Mouse (Mus musculus): Measurements from ENCODE around the gene Gm10337. TPM values are rescaled to one million over a fixed set of nuclear protein-coding genes. Genes with fewer than 3 reads are reported as not detected.

Gm10337 gene
- polyA plus RNA-seq, 1 experiment from 2014 or later: not detected

DNA sequence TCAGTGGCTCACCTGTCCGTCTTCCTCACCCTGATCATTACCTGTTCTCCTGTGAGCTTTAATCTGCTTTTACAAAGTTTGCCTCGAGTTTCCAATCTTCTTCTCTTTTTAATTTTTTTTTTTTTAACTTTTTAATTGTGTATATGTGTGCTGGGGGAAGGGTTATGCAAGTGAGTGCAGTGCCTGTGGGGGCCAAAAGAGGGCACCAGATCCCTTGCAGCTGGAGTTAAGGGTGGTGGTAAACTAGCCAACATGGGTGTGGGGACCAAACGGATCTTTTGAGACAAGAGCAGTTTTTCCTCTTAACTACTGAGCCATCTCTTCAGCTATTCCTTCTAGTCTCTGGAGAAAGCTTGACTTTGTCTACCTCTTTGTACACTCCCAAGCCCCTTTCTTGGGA is 24.4 kb downstream of the Gm10337 start:
- H3K9me3 ChIP-seq: no peaks in the 10 kb centered on the region
- no peak overlapping the region for H3K4me2 ChIP-seq
- no peak overlapping the region for H3K27ac ChIP-seq
- no peaks in the 10 kb centered on the region for H3K4me1 ChIP-seq (replicated peaks)
- no peaks in the 10 kb centered on the region for H3K27me3 ChIP-seq
- H3K4me3 ChIP-seq (replicated peaks): no peak overlapping the region
- H3K36me3 ChIP-seq: peaks cover 73% of the 10 kb centered on the region
- 75% methylated on average over 3 of the region's 3 CpGs for WGBS
- ATAC-seq (ENCODE audit: insufficient number of reproducible peaks, insufficient read depth, low FRiP score, low TSS enrichment, low read depth): no peak
- no peak overlapping the region for H3K9ac ChIP-seq (replicated peaks)

DNA sequence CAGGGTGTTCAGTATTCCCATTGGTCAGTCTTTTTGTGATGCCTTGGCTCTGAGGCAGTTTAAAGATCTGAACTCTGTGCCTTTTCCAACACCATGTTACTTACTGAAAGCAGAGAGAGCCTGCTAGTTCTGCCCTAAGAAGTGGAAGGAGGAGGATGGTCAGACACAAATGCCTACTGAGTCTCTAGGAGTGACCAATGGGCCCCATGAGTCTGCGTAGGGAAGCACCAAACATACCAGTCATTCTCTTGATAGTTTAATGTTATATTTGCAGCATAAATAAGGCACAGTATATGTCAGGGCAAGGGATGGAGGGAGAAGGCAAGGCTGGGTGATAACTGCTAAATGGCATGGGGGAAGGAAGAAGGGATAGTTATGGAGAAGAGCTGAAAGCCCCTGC is 24.9 kb downstream of the Gm10337 start:
- WGBS: 96% methylated on average over 1 of the region's 1 CpGs

GRCm38 (mm10) chr15:102530566-102530965 is 27.0 kb downstream of the Gm10337 start:
- Histone ChIP-seq H3K9ac (replicated peaks) (0 out of 2 replicates have a peak overlapping the region, but pooled peaks have one; percentile 12), H3K36me3 (peaks cover 84% of the 10 kb centered on the region), H3K27me3 (no peaks in the 10 kb centered on the region), H3K4me2 (no peak overlapping the region), H3K9me3 (no peaks in the 10 kb centered on the region), H3K27ac (no peak overlapping the region), H3K4me1 (replicated peaks) (no peaks in the 10 kb centered on the region), H3K4me3 (replicated peaks) (no peak overlapping the region)
- no peak for ATAC-seq (ENCODE audit: insufficient number of reproducible peaks, insufficient read depth, low FRiP score, low TSS enrichment, low read depth)
- WGBS: 83% methylated on average over 4 of the region's 4 CpGs

More for the DNA sequence above, 24.9 kb downstream of the Gm10337 start:
- Histone ChIP-seq H3K27me3 (no peaks in the 10 kb centered on the region), H3K36me3 (peaks cover 77% of the 10 kb centered on the region), H3K4me1 (replicated peaks) (no peaks in the 10 kb centered on the region), H3K27ac (no peak overlapping the region), H3K4me2 (no peak overlapping the region), H3K9me3 (no peaks in the 10 kb centered on the region), H3K4me3 (replicated peaks) (no peak overlapping the region), H3K9ac (replicated peaks) (no peak overlapping the region)
- ATAC-seq (ENCODE audit: insufficient number of reproducible peaks, insufficient read depth, low FRiP score, low TSS enrichment, low read depth): no peak

DNA sequence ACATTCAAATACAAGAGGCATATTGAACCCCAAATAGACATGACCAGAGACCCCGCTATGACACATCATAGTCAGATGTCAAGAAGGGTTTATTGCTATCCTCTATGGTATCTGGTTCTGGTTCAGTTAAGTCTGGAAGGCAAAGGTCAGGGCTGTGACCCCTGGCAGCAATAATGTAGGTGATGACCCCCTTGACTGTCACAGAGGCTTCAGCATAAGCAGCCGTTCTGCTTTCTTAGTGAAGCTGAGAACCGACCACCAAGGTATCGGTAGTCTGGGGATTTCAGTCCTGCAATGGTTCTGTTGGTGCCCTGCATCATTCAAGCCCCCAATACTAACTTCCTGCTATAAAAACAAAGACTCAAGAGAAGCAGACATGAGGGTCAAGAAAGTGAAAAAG is 28.1 kb downstream of the Gm10337 start:
- Histone ChIP-seq H3K4me3 (replicated peaks) (no peak overlapping the region), H3K36me3 (peaks cover 90% of the 10 kb centered on the region), H3K4me2 (no peak overlapping the region), H3K9me3 (no peaks in the 10 kb centered on the region), H3K27me3 (no peaks in the 10 kb centered on the region), H3K27ac (no peak overlapping the region), H3K4me1 (replicated peaks) (no peaks in the 10 kb centered on the region), H3K9ac (replicated peaks) (no peak overlapping the region)
- no peak for ATAC-seq (ENCODE audit: insufficient number of reproducible peaks, insufficient read depth, low FRiP score, low TSS enrichment, low read depth)
- WGBS: 68% methylated on average over 4 of the region's 4 CpGs

DNA sequence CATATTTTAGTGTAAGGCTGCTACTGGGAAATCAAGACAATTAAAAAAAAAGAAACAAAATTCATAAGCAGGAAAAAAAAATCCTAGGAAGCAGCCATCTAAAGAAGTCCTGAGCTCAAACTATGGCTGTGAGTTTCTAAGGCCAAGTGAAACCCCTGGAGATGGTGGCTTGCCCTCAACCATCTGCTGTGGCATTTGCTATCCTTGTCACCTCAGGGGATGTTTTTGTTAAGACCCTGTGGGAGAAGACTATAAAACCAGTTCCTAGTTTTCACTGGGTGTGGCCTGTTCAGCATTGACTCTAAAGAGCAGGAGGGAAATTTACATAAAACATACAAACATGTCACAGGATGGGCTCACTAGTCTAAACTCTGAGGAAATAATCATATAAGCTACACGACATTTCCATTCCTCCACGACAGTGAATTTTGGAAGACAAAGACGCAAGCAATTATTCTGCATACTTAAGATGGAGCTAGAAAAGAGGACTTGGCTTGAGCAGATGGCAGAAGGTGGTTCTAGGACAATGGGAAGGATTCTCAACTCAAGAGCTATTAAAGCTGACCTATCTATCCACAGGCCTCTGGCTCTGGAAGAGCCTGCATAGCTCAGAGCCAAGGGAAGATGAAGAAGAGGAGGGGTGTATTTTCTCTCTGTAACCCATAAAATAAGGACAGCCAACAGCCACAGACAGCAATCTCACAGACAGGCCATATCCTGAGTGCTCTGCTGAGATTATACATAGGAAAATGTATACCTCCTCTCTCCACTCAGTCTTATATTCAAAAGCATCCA is 28.8 kb downstream of the Gm10337 start:
- Histone ChIP-seq H3K9me3 (no peaks in the 10 kb centered on the region), H3K4me2 (no peak overlapping the region), H3K27ac (no peak overlapping the region), H3K4me1 (replicated peaks) (no peaks in the 10 kb centered on the region), H3K27me3 (no peaks in the 10 kb centered on the region), H3K4me3 (replicated peaks) (no peak overlapping the region), H3K9ac (replicated peaks) (no peak overlapping the region), H3K36me3 (peaks cover 94% of the 10 kb centered on the region)
- 87% methylated on average over 3 of the region's 3 CpGs for WGBS
- no peak for ATAC-seq (ENCODE audit: insufficient number of reproducible peaks, insufficient read depth, low FRiP score, low TSS enrichment, low read depth)

DNA sequence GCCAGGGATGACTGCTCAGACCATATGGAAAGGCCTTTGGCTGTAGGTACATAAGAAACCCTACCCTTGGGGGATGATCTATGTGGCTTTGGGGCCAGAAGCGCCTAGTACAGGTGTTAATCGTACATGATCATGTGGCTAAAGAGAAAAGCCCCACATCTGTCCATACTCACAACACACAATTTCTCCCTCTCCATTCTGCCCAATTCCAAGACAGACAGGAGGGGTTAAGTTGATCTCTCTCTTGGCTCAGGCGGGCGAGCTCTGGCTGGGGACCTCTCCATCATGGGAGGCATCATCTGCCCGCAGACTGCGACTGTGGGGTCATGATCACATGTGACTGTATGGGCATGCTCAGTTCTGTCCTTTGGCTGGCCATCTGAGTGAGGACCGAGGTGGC is 30.4 kb downstream of the Gm10337 start:
- WGBS: 87% methylated on average over 7 of the region's 7 CpGs
- Histone ChIP-seq H3K36me3 (peaks cover 92% of the 10 kb centered on the region), H3K9me3 (no peaks in the 10 kb centered on the region), H3K4me1 (replicated peaks) (no peaks in the 10 kb centered on the region), H3K27me3 (no peaks in the 10 kb centered on the region), H3K4me3 (replicated peaks) (no peak overlapping the region), H3K27ac (no peak overlapping the region), H3K4me2 (no peak overlapping the region), H3K9ac (replicated peaks) (no peak overlapping the region)
- no peak for ATAC-seq (ENCODE audit: insufficient number of reproducible peaks, insufficient read depth, low FRiP score, low TSS enrichment, low read depth)

DNA sequence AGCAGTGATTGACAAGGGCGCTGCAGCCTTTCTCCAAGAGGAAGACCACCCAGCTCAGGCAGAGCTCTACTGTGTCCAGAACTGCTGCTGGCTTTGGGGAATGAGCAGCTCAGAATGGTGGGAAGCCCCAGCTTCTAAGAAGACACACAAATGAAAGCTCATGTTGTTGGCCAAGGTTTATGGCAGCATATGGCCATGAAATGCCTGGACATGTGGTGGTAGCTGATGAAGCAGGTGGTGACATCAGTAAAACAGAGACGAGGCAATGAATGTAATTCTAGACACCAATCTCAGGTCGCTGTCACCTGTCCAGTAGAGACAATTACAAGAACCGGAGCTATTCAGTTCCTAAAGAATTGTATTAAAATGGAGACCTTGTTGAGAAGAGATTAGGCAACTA is 41.3 kb downstream of the Gm10337 start:
- no peaks in the 10 kb centered on the region for H3K27me3 ChIP-seq
- 94% methylated on average over 4 of the region's 4 CpGs for WGBS
- H3K4me3 ChIP-seq (replicated peaks): no peak overlapping the region
- no peak overlapping the region for H3K27ac ChIP-seq
- no peak overlapping the region for H3K4me2 ChIP-seq
- no peaks in the 10 kb centered on the region for H3K4me1 ChIP-seq (replicated peaks)
- peaks cover 82% of the 10 kb centered on the region for H3K36me3 ChIP-seq
- no peaks in the 10 kb centered on the region for H3K9me3 ChIP-seq
- ATAC-seq (ENCODE audit: insufficient number of reproducible peaks, insufficient read depth, low FRiP score, low TSS enrichment, low read depth): no peak
- no peak overlapping the region for H3K9ac ChIP-seq (replicated peaks)

GRCm38 (mm10) chr15:102546246-102546645 is 42.7 kb downstream of the Gm10337 start:
- H3K4me2 ChIP-seq: no peak overlapping the region
- no peaks in the 10 kb centered on the region for H3K27me3 ChIP-seq
- WGBS: 88% methylated on average over 3 of the region's 3 CpGs
- no peaks in the 10 kb centered on the region for H3K9me3 ChIP-seq
- peaks cover 76% of the 10 kb centered on the region for H3K36me3 ChIP-seq
- no peak overlapping the region for H3K27ac ChIP-seq
- no peak for ATAC-seq (ENCODE audit: insufficient number of reproducible peaks, insufficient read depth, low FRiP score, low TSS enrichment, low read depth)
- H3K4me1 ChIP-seq (replicated peaks): no peaks in the 10 kb centered on the region
- H3K4me3 ChIP-seq (replicated peaks): no peak overlapping the region
- no peak overlapping the region for H3K9ac ChIP-seq (replicated peaks)

- Histone ChIP-seq H3K27ac (no peak overlapping the region), H3K4me2 (no peak overlapping the region), H3K4me1 (replicated peaks) (no peaks in the 10 kb centered on the region), H3K4me3 (replicated peaks) (no peak overlapping the region), H3K9me3 (no peaks in the 10 kb centered on the region), H3K36me3 (peaks cover 76% of the 10 kb centered on the region), H3K9ac (replicated peaks) (no peak overlapping the region; the same call in 1 of the 2 replicates), H3K27me3 (no peaks in the 10 kb centered on the region)
- WGBS: 85% methylated on average over 3 of the region's 3 CpGs
- ATAC-seq (ENCODE audit: insufficient number of reproducible peaks, insufficient read depth, low FRiP score, low TSS enrichment, low read depth): no peak
These were observed 43.3 kb downstream of the Gm10337 start for GRCm38 (mm10) chr15:102546677-102547427.

DNA sequence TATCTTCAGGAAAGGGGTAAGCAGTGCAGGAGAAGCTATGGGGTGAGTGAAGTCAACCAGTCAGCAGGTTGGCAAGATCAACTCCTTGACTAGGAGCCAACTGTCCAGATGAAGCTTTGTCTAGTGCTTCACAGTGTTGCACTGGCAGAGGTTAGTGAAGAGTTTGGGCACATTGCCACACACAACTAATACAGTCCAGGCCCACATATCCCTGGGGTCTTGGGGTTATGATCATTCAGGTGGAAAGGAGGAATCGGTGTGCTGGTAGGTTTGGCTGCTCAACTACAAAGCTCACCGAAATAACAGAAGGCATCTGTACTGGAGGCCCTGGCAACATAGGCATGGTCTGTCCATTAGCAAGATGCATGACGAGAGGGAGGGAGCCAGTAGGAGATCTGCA is 44.0 kb downstream of the Gm10337 start:
- no peaks in the 10 kb centered on the region for H3K9me3 ChIP-seq
- ATAC-seq (ENCODE audit: insufficient number of reproducible peaks, insufficient read depth, low FRiP score, low TSS enrichment, low read depth): no peak
- no peaks in the 10 kb centered on the region for H3K27me3 ChIP-seq
- H3K4me2 ChIP-seq: no peak overlapping the region
- H3K4me1 ChIP-seq (replicated peaks): no peaks in the 10 kb centered on the region
- H3K4me3 ChIP-seq (replicated peaks): no peak overlapping the region
- H3K27ac ChIP-seq: no peak overlapping the region
- H3K36me3 ChIP-seq: peaks cover 76% of the 10 kb centered on the region
- H3K9ac ChIP-seq (replicated peaks): no peak overlapping the region
- WGBS: 95% methylated on average over 3 of the region's 3 CpGs

GRCm38 (mm10) chr15:102552599-102552998 is 49.1 kb downstream of the Gm10337 start:
- Histone ChIP-seq H3K4me1 (replicated peaks) (no peaks in the 10 kb centered on the region), H3K9ac (replicated peaks) (no peak overlapping the region), H3K36me3 (peaks cover 80% of the 10 kb centered on the region), H3K27me3 (no peaks in the 10 kb centered on the region), H3K4me3 (replicated peaks) (no peak overlapping the region), H3K4me2 (no peak overlapping the region), H3K9me3 (no peaks in the 10 kb centered on the region), H3K27ac (no peak overlapping the region)
- WGBS: 97% methylated on average over 5 of the region's 5 CpGs
- no peak for ATAC-seq (ENCODE audit: insufficient number of reproducible peaks, insufficient read depth, low FRiP score, low TSS enrichment, low read depth)

Measured in limb, embryonic 12.5 days (tissue).